Mouse (Mus musculus) liver, postnatal 0 days (tissue): Measurements from ENCODE around the gene Sdf2l1.

Experiments
- CTCF ChIP-seq: sonication (generic); IDR thresholded peaks from 2 replicates; pipeline ENCODE4 v1.5.1; 2016; ENCODE audit warnings: antibody characterized with exemption, low read depth
- EP300 ChIP-seq: IDR thresholded peaks from 2 replicates; pipeline ENCODE4 v1.6.1; 2016; ENCODE audit warnings: antibody characterized with exemption, low read depth, mild to moderate bottlenecking

- peak; percentile 66; the same call in 1 of the 2 replicates for TF ChIP-seq CTCF
- TF ChIP-seq EP300, result no peak
Measured at GRCm38 (mm10) chr16:17131191-17132088, 743 bp downstream of the Sdf2l1 start.
